Mouse (Mus musculus) effector memory CD4-positive, alpha-beta T cell, adult 7 months (primary cell): ENCODE data around the gene Gzmd. TPM values are rescaled to one million over a fixed set of nuclear protein-coding genes. Genes with fewer than 3 reads are reported as not detected.

Source experiments
- polyA plus RNA-seq: library from polyadenylated mRNA; unstranded; fragments of 100-300 nt; shearing (Covaris generic); gene quantifications from one replicate; pipeline ENCODE4 v1.2.1, GENCODE M21; 2017

The Gzmd gene
- polyA plus RNA-seq, result not detected

DNA sequence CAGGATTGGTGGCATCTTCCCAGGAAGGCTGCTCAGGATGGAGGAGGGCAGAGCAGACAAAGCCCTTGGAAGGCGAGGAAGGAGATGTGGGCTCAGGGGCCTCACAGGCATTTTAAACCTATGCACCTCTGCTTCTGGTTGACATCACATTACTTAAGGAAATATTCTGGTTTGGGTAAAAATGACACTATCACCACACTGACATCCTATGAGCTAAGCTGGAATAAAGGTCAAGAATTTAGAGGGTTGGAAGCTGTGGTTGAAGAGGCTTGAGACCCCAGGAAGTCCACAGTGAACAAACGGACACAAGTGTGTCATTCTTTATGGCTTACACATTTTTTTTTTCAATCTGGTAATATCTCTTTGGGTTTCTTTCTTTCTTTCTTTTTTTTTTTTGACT, at the start of gene Gzmd:
Gzmd (minus strand) TSS at position 101 of the 400 bp plus-strand sequence.

DNA sequence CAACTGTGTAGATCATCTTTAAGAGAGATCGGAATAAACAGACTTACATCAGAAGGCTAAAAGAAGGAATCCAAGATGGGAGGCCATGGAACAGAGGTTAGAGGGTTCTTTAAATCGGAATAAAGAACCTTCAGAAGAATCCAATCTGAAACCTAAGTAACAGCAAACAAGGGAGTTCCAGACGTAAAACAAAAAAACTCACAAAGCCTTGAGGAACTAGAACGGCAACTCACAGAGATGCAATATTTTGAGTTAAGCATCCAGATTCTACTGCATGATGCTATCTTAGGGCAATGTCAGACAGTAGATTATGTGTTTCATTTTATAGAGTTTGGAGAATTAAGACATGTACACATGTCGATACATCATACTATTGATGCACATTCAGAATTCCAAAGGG, 42.1 kb upstream of the Gzmd start, which contains the start of gene Gzmn:
Gzmn (minus strand) TSS at position 101 of the 400 bp plus-strand sequence.

DNA sequence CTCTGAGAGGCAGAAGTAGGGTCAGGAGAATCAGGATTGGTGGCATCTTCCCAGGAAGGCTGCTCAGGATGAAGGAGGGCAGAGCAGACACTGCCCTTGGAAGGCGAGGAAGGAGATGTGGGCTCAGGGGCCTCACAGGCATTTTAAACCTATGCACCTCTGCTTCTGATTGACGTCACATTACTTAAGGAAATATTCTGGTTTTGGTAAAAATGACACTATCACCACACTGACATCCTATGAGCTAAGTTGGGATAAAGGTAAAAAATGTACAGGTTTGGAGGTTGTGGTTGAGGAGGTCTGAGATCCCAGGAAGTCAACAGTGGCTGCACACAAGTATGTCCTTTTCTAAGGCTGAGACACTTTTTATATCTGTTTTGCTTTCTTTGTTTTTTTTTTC, 27.1 kb upstream of the Gzmd start, which contains the start of gene Gzmg:
Gzmg (minus strand) TSS at position 101 of the 400 bp plus-strand sequence.

DNA sequence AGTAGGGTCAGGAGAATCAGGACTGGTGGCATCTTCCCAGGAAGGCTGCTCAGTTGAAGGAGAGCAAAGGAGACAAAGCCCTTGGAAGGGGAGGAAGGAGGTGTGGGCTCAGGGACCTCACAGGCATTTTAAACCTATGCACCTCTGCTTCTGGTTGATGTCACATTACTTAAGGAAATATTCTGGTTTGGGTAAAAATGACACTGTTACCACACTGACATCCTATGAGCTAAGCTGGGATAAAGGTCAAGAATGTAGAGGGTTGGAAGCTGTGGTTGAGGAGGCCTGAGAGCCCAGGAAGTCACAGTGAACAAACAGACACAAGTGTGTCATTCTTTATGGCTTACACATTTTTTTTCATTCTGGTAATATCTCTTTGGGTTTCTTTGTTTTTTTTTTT, 11.9 kb downstream of the Gzmd start, which contains the start of gene Gzme:
Gzme (minus strand) TSS at position 101 of the 400 bp plus-strand sequence.

DNA sequence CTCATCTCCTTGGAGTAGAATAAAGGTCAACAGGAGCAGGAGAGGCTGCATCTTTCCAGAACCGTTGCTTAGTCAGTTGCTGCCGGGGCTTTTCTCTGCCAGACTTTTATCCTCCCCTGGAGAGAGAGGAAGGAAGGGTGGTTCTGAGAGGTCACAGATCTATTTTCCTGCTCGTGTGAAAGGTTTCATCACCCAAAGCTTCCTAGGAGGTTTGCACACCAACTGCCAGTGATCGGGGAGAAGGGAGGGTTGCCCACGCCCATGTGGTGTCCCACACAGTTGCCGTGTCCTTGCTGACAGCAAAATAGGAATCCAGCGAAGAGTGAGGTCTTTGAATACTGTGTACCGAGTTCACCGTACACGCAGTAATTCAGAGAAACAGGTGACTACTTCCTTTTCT, 30.0 kb downstream of the Gzmd start, which contains the start of gene Ctsg:
Ctsg (minus strand) TSS at position 189 of the 400 bp plus-strand sequence.

DNA sequence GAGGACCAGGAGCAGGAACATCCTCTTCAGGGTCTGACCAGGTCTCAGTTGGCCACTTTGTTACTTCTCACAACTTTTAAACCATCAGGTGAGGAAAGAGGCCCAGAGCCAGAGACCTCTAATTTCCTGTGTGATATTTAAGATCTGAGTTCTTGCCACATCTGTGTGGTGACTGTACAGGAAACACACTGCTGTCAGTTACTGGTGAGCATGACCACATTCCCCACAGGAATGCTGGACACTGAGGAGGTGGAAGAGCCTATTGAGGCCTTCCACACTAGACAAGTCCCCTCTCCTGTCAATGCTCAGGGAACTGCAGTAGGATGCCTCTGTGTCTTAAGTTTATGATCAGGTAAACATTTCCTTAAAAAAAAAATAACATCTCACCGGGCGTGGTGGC, 47.2 kb downstream of the Gzmd start, which contains the start of gene Mcpt8:
Mcpt8 (minus strand) TSS at position 107 of the 400 bp plus-strand sequence.

Other genes starting within 250 kb of the Gzmd start
- gene Cbln3, start 248.2 kb downstream of the Gzmd start, polyA plus RNA-seq, result 0.18 TPM
- 104 TPM for gene Khnyn, start 247.7 kb downstream of the Gzmd start, polyA plus RNA-seq
- gene Sdr39u1, start 232.3 kb downstream of the Gzmd start, polyA plus RNA-seq, result 35.6 TPM
- gene Cma1, start 187.9 kb downstream of the Gzmd start, polyA plus RNA-seq, result not detected
- gene Cma2, start 181.6 kb downstream of the Gzmd start, polyA plus RNA-seq, result not detected
- not detected for gene Mcpt1, start 114.6 kb downstream of the Gzmd start, polyA plus RNA-seq
- gene Mcpt9, start 102.1 kb downstream of the Gzmd start, polyA plus RNA-seq, result not detected
- not detected for gene Mcpt2, start 90.6 kb downstream of the Gzmd start, polyA plus RNA-seq
- not detected for gene Mcpt4, start 70.3 kb downstream of the Gzmd start, polyA plus RNA-seq
- not detected for gene Mcpt8, start 47.3 kb downstream of the Gzmd start, polyA plus RNA-seq
- not detected for gene Ctsg, start 30.0 kb downstream of the Gzmd start, polyA plus RNA-seq
- gene Gzme, start 12.0 kb downstream of the Gzmd start, polyA plus RNA-seq, result not detected
- gene Gzmg, start 27.0 kb upstream of the Gzmd start, polyA plus RNA-seq, result not detected
- gene Gzmn, start 42.0 kb upstream of the Gzmd start, polyA plus RNA-seq, result not detected
- gene Gzmf, start 78.8 kb upstream of the Gzmd start, polyA plus RNA-seq, result not detected
- 1.3 TPM for gene Gzmc, start 102.0 kb upstream of the Gzmd start, polyA plus RNA-seq
- gene Gzmb, start 129.7 kb upstream of the Gzmd start, polyA plus RNA-seq, result 63.6 TPM
- gene Atp12a, start 232.5 kb upstream of the Gzmd start, polyA plus RNA-seq, result 0.21 TPM